Comparison of ENCODE assay signal across 9 mouse cellular contexts in genomic region chr16:95584751-95585528, GRCm38 (mm10). TPM values are rescaled to one million over a fixed set of nuclear protein-coding genes. Genes with fewer than 3 reads are reported as not detected.
A peak's percentile ranks its signal among the peaks of the same experiment; 100 is the strongest.
DNase-seq lines count a peak whose midpoint lies in the region; ATAC-seq lines count a peak whose summit lies in the region.
"Had no signal": no experiment of that assay in that cellular context is flagged by ENCODE, and none has a peak within 500 bp of the region (broad histone marks: within the 10 kb centered on the region; RNA-seq: fewer than 3 reads in every experiment).

No protein-coding gene starts in this region.

- 9% methylated on average over 37 of the region's 37 CpGs for WGBS in kidney, embryonic 15.5 days
- WGBS in embryonic facial prominence, embryonic 13.5 days = 6% methylated on average over 37 of the region's 37 CpGs
- WGBS in intestine, embryonic 15.5 days = 15% methylated on average over 37 of the region's 37 CpGs
- 14% methylated on average over 37 of the region's 37 CpGs for WGBS in neural tube, embryonic 12.5 days

- DNase-seq in kidney, adult 8-10 months = no peak
- DNase-seq in adipocyte (ENCODE audit: low spot score) = no peak
- no peak for DNase-seq in adrenal gland, adult 8-10 months
- DNase-seq in lung, postnatal 10 days = no peak

- ATAC-seq in kidney, embryonic 15.5 days (replicated peaks; ENCODE audit: low FRiP score) = peak; percentile 10; the same call in 1 of the 2 replicates
- ATAC-seq in embryonic facial prominence, embryonic 13.5 days (ENCODE audit: insufficient number of reproducible peaks, insufficient read depth, low FRiP score, low TSS enrichment, low read depth) = peak; percentile 34; the same call in 1 of the 2 replicates
- peak; percentile 10; the same call in 1 of the 2 replicates for ATAC-seq in intestine, embryonic 15.5 days
- ATAC-seq in neural tube, embryonic 12.5 days (ENCODE audit: low FRiP score, low read depth) = peak; percentile 31

- H3K4me3 ChIP-seq in kidney, embryonic 15.5 days (replicated peaks) = peak overlapping the region; percentile 48
- H3K4me3 ChIP-seq in embryonic facial prominence, embryonic 13.5 days = peak overlapping the region; percentile 53
- peak overlapping the region; percentile 42 for H3K4me3 ChIP-seq in intestine, embryonic 15.5 days (replicated peaks)
- peak overlapping the region; percentile 38 for H3K4me3 ChIP-seq in neural tube, embryonic 12.5 days

- H3K4me2 ChIP-seq in kidney, embryonic 15.5 days = peak overlapping the region; percentile 89
- H3K4me2 ChIP-seq in embryonic facial prominence, embryonic 13.5 days = peak overlapping the region; percentile 90
- peak overlapping the region; percentile 93 for H3K4me2 ChIP-seq in intestine, embryonic 15.5 days (replicated peaks)
- peak overlapping the region; percentile 83 for H3K4me2 ChIP-seq in neural tube, embryonic 12.5 days (replicated peaks)

- H3K9me3 ChIP-seq in kidney, embryonic 15.5 days (replicated peaks) = no peaks in the 10 kb centered on the region
- no peaks in the 10 kb centered on the region for H3K9me3 ChIP-seq in embryonic facial prominence, embryonic 13.5 days
- no peaks in the 10 kb centered on the region for H3K9me3 ChIP-seq in intestine, embryonic 15.5 days
- H3K9me3 ChIP-seq in neural tube, embryonic 12.5 days = no peaks in the 10 kb centered on the region

- peak overlapping the region; percentile 29; the same call in 1 of the 2 replicates for H3K9ac ChIP-seq in kidney, embryonic 15.5 days
- H3K9ac ChIP-seq in embryonic facial prominence, embryonic 13.5 days = peak overlapping the region; percentile 70
- H3K9ac ChIP-seq in intestine, embryonic 15.5 days = peak overlapping the region; percentile 40
- peak overlapping the region; percentile 33 for H3K9ac ChIP-seq in neural tube, embryonic 12.5 days

- H3K27ac ChIP-seq in kidney, embryonic 15.5 days = no peak overlapping the region
- H3K27ac ChIP-seq in embryonic facial prominence, embryonic 13.5 days = peak overlapping the region; percentile 86
- no peak overlapping the region for H3K27ac ChIP-seq in intestine, embryonic 15.5 days
- H3K27ac ChIP-seq in neural tube, embryonic 12.5 days = no peak overlapping the region
- H3K27ac ChIP-seq: macrophage had no signal

- H3K4me1 ChIP-seq in kidney, embryonic 15.5 days = peaks cover 26% of the 10 kb centered on the region
- peaks cover 31% of the 10 kb centered on the region for H3K4me1 ChIP-seq in embryonic facial prominence, embryonic 13.5 days
- peaks cover 12% of the 10 kb centered on the region for H3K4me1 ChIP-seq in intestine, embryonic 15.5 days (replicated peaks)
- peaks cover 19% of the 10 kb centered on the region; the same call in 1 of the 2 replicates for H3K4me1 ChIP-seq in neural tube, embryonic 12.5 days

- H3K27me3 ChIP-seq in kidney, embryonic 15.5 days = peaks cover 88% of the 10 kb centered on the region
- peaks cover 76% of the 10 kb centered on the region for H3K27me3 ChIP-seq in embryonic facial prominence, embryonic 13.5 days
- peaks cover 34% of the 10 kb centered on the region for H3K27me3 ChIP-seq in intestine, embryonic 15.5 days (replicated peaks)
- H3K27me3 ChIP-seq in neural tube, embryonic 12.5 days (replicated peaks) = peaks cover 22% of the 10 kb centered on the region

- no peaks in the 10 kb centered on the region for H3K36me3 ChIP-seq in kidney, embryonic 15.5 days
- no peaks in the 10 kb centered on the region for H3K36me3 ChIP-seq in embryonic facial prominence, embryonic 13.5 days
- H3K36me3 ChIP-seq in intestine, embryonic 15.5 days = no peaks in the 10 kb centered on the region
- H3K36me3 ChIP-seq in neural tube, embryonic 12.5 days = no peaks in the 10 kb centered on the region

RNA-seq across cellular contexts. Expression of gene Erg, which starts 1.5 kb away (rescaled TPM):
- 6.7 and 8.4 TPM in 2 replicates for polyA plus RNA-seq in kidney, embryonic 15.5 days (2015; fragmentation: Nextera tagmentation; extraction: Ambion mirVana)
- 17.2 and 27.9 TPM in 2 replicates for polyA plus RNA-seq in embryonic facial prominence, embryonic 13.5 days (2015; fragmentation: Nextera tagmentation; extraction: Ambion mirVana)
- polyA plus RNA-seq in intestine, embryonic 15.5 days (2015; fragmentation: Nextera tagmentation; extraction: Ambion mirVana) = 4.0 and 4.9 TPM in 2 replicates
- 3.5 and 4.2 TPM in 2 replicates for polyA plus RNA-seq in neural tube, embryonic 12.5 days (2016; fragmentation: Nextera tagmentation; extraction: Ambion mirVana)
- total RNA-seq in adrenal gland, adult 8-10 months (2022) = 10 to 100 TPM; 15.2 to 24.9 (median 21.4) TPM
